Mouse (Mus musculus) erythroblast, embryonic 14.5 days (primary cell): ENCODE data around the gene Ephx1.

ENCODE experiments used
- GATA1 ChIP-seq: IDR thresholded peaks from 2 replicates; pipeline ENCODE4 v1.6.1; 2012; ENCODE audit warnings: low read length, inconsistent platforms, mixed read lengths
- TAL1 ChIP-seq: IDR thresholded peaks from 3 replicates; pipeline ENCODE4 v1.6.1; 2012; ENCODE audit warnings: low read length, inconsistent platforms, mixed read lengths

- TF ChIP-seq GATA1, result no peak
- TF ChIP-seq TAL1, result no peak
These were observed 12.9 kb downstream of the Ephx1 start for GRCm38 (mm10) chr1:181007831-181008230.
